Mouse (Mus musculus) limb, embryonic 11.5 days (tissue): Measurements from ENCODE around the gene Vtn. TPM values are rescaled to one million over a fixed set of nuclear protein-coding genes. Genes with fewer than 3 reads are reported as not detected.

Source experiments
- ATAC-seq: fragments of 200-750 bp; cut with Nextera tagmentation; 2 replicates; pipeline ENCODE4 v1.8.0; 2017; ENCODE audit warnings: low read depth; ENCODE audit not compliant: insufficient number of reproducible peaks, low FRiP score, low TSS enrichment
- DNase-seq: peaks from one replicate; pipeline ENCODE4 v3.0.0-alpha.2; 2015; ENCODE audit warnings: low spot score
- H3K27ac ChIP-seq: fragments of 300-500 bp; sonication (generic); replicated peaks from 2 replicates; pipeline ENCODE4 v1.5.1; 2014; ENCODE audit warnings: low read depth, mild to moderate bottlenecking, low read length
- H3K27me3 ChIP-seq: fragments of 300-500 bp; sonication (generic); 2 replicates; pipeline ENCODE4 v1.6.1; 2014; ENCODE audit warnings: mild to moderate bottlenecking, low read length, mixed read lengths; ENCODE audit not compliant: control insufficient read depth, insufficient read depth
- H3K36me3 ChIP-seq: fragments of 300-500 bp; sonication (generic); 2 replicates; pipeline ENCODE4 v1.6.1; 2014; ENCODE audit warnings: mild to moderate bottlenecking, low read length, moderate library complexity, mixed read lengths; ENCODE audit not compliant: control insufficient read depth, insufficient read depth
- H3K4me1 ChIP-seq: fragments of 300-500 bp; sonication (generic); 2 replicates; pipeline ENCODE4 v1.6.1; 2014; ENCODE audit warnings: low read length, mixed read lengths; ENCODE audit not compliant: control insufficient read depth, insufficient read depth
- H3K4me2 ChIP-seq: fragments of 300-500 bp; sonication (generic); 2 replicates; pipeline ENCODE4 v1.6.1; 2014; ENCODE audit warnings: low read depth, mild to moderate bottlenecking, moderate library complexity; ENCODE audit not compliant: severe bottlenecking
- H3K4me3 ChIP-seq: fragments of 300-500 bp; sonication (generic); 2 replicates; pipeline ENCODE4 v1.5.1; 2014; ENCODE audit warnings: low read depth, low read length
- H3K9ac ChIP-seq: fragments of 300-500 bp; sonication (generic); 2 replicates; pipeline ENCODE4 v1.6.1; 2014; ENCODE audit warnings: mild to moderate bottlenecking, low read length
- H3K9me3 ChIP-seq: fragments of 300-500 bp; sonication (generic); 2 replicates; pipeline ENCODE4 v1.6.1; 2016; ENCODE audit warnings: low read length; ENCODE audit not compliant: control insufficient read depth
- WGBS: fragments of 180-500 bp; shearing (Covaris S2); extraction: QIAGEN DNeasy Blood & Tissue Kit; methylation state at CpG from one replicate; pipeline ENCODE4 v1.1.7; 2014; 5-methylcytosine and 5-hydroxymethylcytosine counted together
- polyA plus RNA-seq: library from polyadenylated mRNA; unstranded; fragments of >200 nt; fragmentation: Nextera tagmentation; extraction: Ambion mirVana; gene quantifications from 2 replicates; pipeline ENCODE4 v1.2.1, GENCODE M21; 2014

Vtn gene
- polyA plus RNA-seq, 1 experiment from 2014 or later = 0.41 TPM

DNA sequence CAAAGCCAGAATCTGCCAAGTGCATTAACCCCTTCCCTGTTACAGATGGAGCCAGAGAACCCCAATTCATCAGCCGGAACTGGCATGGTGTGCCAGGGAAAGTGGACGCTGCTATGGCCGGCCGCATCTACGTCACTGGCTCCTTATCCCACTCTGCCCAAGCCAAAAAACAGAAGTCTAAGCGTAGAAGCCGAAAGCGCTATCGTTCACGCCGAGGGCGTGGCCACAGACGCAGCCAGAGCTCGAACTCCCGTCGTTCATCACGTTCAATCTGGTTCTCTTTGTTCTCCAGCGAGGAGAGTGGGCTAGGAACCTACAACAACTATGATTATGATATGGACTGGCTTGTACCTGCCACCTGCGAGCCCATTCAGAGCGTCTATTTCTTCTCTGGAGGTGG, 2.6 kb downstream of the Vtn start:
- H3K36me3 ChIP-seq = peaks cover under 1% of the 10 kb centered on the region; the same call in 1 of the 2 replicates
- H3K27ac ChIP-seq = no peak overlapping the region
- 0 out of 2 replicates have a peak, but pooled peaks cover 4% of the 10 kb centered on the region for H3K4me1 ChIP-seq
- H3K9me3 ChIP-seq = no peaks in the 10 kb centered on the region
- no peak overlapping the region for H3K4me2 ChIP-seq
- DNase-seq (no peak), ATAC-seq (no peak)
- H3K27me3 ChIP-seq = peaks cover 8% of the 10 kb centered on the region
- H3K4me3 ChIP-seq = no peak overlapping the region
- H3K9ac ChIP-seq = no peak overlapping the region
- 78% methylated on average over 20 of the region's 20 CpGs for WGBS

DNA sequence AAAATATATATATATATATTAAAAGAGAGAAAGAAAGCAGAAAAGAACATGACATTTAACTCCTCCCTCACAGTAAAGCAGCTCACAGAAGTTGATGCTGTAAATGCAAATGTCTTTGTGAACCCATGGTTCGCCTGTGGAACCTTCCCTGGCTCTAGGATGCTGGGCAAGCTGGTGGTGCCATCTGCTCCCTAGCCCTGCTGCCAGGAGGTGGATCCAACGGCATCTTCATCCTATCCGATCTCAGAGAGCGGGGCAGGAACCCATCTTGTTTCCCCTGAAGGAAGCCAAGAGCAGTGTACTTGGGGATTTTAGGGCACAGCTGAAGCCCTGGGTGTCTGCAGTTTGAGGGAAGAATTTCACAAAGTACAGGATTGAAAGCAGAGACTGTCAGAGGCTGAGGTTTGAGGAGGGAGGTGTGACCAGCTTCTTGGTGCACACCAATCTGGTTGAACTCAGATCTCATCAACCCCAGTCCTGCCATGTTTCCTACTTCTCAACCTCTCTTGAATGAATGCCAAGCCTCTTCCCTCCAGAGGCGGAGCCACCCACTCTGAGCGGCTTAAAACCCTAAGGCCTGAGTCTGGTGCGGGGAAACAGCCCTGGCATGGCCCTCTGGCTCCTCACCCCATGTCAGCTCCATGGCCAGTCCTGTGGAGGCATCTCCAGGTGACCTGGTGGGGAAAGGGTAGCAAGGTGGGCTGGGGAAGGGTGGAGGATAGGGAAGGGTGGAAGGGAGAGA, 4.2 kb downstream of the Vtn start, which contains the start of gene Sebox:
Gene Sebox, plus strand, starts transcription at position 539 of the 742 bp plus-strand sequence.
- no peak for DNase-seq
- H3K27ac ChIP-seq = no peak within 1 kb of the TSS
- no peaks in the 10 kb centered on the region for H3K4me1 ChIP-seq
- no peak for ATAC-seq
- no peak within 1 kb of the TSS for H3K4me2 ChIP-seq
- no peak within 1 kb of the TSS for H3K4me3 ChIP-seq
- 0 out of 2 replicates have a peak, but pooled peaks cover 3% of the 10 kb centered on the region for H3K27me3 ChIP-seq
- H3K36me3 ChIP-seq = peaks cover 7% of the 10 kb centered on the region; the same call in 1 of the 2 replicates
- no peak within 1 kb of the TSS for H3K9ac ChIP-seq
- 68% methylated on average over 7 of the region's 7 CpGs for WGBS
- no peaks in the 10 kb centered on the region for H3K9me3 ChIP-seq

DNA sequence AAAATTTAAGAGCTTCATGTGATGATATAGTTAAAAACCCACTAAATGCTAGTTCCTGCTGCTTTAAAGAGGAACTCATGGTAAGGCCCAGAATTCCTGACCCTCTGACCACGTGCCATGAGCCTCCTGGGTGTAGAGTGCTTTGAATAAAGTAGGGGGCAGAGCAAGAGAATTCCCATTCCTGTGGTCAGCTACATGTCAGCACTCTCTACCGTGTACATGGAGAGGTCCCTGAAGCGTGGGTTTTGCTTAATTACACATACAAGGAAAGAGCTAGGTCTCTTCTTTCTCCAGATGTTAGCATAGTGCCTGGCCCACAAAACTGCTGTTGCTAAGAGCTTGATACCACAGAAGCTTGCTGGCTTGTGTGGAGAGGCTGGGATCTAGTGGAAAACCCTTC, 6.5 kb downstream of the Vtn start:
- Histone ChIP-seq H3K4me3 (no peak overlapping the region), H3K27ac (no peak overlapping the region), H3K4me2 (no peak overlapping the region), H3K27me3 (no peaks in the 10 kb centered on the region), H3K36me3 (peaks cover 11% of the 10 kb centered on the region), H3K4me1 (no peaks in the 10 kb centered on the region), H3K9me3 (no peaks in the 10 kb centered on the region), H3K9ac (no peak overlapping the region)
- 80% methylated on average over 3 of the region's 3 CpGs for WGBS
- ATAC-seq = no peak
- no peak for DNase-seq

DNA sequence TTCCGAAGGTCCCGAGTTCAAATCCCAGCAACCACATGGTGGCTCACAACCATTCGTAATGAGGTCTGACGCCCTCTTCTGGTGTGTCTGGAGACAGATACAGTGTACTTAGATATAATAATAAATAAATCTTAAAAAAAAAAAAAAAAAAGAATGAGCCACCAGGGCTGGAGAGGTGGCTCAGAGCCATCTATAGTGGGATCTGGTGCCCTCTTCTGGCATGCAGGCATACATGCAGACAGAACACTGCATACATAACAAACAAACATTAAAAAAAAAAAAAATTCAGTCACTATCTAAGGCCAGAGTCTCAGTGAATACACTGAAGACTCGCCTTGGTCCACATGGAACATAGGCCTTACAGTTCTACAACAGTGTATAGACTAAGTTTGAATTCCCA, 10.3 kb downstream of the Vtn start:
- Histone ChIP-seq H3K4me1 (peaks cover 7% of the 10 kb centered on the region), H3K4me3 (no peak overlapping the region), H3K9me3 (no peaks in the 10 kb centered on the region), H3K36me3 (peaks cover 13% of the 10 kb centered on the region), H3K4me2 (no peak overlapping the region), H3K9ac (no peak overlapping the region), H3K27ac (no peak overlapping the region), H3K27me3 (no peaks in the 10 kb centered on the region)
- DNase-seq = no peak
- WGBS = 84% methylated on average over 5 of the region's 5 CpGs
- no peak for ATAC-seq

DNA sequence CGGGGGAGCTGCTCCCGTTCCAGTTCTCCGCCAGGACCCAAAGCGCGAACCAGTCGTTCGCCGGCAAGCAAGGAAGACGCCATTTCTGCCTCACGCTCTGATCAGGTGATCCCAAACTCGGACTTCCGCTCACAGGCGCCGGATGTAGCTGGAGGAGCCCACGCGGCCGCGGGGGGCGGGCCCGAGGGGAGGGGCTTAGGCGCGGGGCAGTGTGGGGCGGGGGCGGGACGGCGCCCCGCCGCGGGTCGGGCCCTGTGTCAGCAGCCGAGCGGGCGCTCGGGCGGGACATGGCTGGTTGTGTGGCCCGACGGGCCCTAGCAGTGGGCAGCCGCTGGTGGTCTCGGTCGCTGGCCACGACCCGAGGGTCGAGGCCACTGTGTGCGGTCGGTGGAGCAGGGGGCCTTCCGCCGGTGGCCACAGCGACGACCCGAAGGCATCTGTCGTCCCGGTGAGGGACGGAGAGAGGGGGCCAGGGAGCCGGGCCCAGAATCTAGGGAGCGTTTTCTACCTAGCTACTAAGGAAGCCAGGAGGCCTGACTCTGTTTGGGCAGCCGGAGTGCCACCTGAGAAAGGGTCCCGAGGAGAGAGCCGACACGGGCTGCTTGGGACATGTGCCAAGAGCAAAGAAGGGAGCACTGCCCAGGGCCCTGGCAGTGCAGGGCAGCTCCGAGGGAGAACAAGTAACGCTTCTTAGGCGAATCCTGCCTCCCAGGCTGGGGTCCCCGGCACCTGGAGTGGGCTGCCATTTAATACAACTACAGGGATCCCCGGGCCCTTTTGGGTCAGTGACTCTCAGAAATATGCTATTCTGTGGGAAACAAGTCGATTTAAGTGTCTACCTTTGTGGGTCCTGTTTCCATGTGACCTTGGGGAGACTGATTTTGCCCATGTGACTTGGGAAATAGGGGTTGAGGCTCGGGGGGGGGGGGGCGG, 13.4 kb downstream of the Vtn start, which contains the start of the genes Tmem199 and Poldip2:
Gene Tmem199, minus strand, starts transcription at position 148 of the 933 bp plus-strand sequence.
Gene Poldip2, plus strand, starts transcription at position 169 of the 933 bp plus-strand sequence.
- H3K9ac ChIP-seq = peak within 1 kb of the TSS; percentile 98
- H3K9me3 ChIP-seq = no peaks in the 10 kb centered on the region
- no peaks in the 10 kb centered on the region for H3K27me3 ChIP-seq
- WGBS = under 1% methylated on average over 67 of the region's 67 CpGs
- peak; percentile 93 for DNase-seq
- ATAC-seq = peak; percentile 94
- H3K4me1 ChIP-seq = peaks cover 7% of the 10 kb centered on the region
- peaks cover 30% of the 10 kb centered on the region for H3K36me3 ChIP-seq
- peak within 1 kb of the TSS; percentile 56 for H3K27ac ChIP-seq
- peak within 1 kb of the TSS; percentile 88 for H3K4me2 ChIP-seq
- H3K4me3 ChIP-seq = peak within 1 kb of the TSS; percentile 94

DNA sequence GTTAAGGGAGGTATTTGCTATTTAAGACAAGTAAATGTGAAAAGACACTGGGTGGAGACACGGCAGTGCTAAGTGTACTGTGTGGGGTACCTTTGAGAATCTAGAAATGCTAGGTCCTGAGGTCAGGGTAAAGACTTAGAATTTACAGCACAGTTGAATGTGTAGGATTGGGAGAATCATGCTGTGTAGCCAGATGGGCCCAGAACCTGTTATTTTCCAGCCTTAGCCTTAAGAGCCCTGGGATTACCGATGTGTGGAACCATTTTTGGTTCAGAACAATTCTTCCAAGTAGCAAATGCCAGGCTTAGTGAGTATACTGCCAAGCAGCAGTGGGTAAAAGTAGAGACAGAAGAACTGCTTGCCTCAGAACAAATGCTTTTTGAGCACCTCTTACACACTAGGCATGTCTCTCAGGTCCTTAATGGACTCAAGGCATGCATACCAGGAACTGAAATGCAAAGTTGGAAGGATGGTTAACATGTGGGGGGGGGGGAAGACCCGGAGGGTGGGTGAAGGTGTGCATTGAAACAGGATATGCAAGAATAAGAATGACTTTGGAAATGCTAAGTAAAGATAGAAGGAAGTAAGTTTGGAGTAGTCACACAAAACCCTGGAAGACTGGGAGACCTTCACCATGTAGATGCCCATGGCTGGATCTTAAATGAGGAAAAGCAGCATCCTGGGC, 14.4 kb downstream of the Vtn start:
- Histone ChIP-seq H3K27me3 (no peaks in the 10 kb centered on the region), H3K4me2 (peak overlapping the region; percentile 88), H3K4me3 (peak overlapping the region; percentile 94; the same call in 1 of the 2 replicates), H3K36me3 (peaks cover 29% of the 10 kb centered on the region), H3K4me1 (peaks cover 7% of the 10 kb centered on the region), H3K9ac (no peak overlapping the region), H3K9me3 (no peaks in the 10 kb centered on the region), H3K27ac (no peak overlapping the region)
- ATAC-seq (no peak), DNase-seq (no peak)
- WGBS = 78% methylated on average over 3 of the region's 3 CpGs

DNA sequence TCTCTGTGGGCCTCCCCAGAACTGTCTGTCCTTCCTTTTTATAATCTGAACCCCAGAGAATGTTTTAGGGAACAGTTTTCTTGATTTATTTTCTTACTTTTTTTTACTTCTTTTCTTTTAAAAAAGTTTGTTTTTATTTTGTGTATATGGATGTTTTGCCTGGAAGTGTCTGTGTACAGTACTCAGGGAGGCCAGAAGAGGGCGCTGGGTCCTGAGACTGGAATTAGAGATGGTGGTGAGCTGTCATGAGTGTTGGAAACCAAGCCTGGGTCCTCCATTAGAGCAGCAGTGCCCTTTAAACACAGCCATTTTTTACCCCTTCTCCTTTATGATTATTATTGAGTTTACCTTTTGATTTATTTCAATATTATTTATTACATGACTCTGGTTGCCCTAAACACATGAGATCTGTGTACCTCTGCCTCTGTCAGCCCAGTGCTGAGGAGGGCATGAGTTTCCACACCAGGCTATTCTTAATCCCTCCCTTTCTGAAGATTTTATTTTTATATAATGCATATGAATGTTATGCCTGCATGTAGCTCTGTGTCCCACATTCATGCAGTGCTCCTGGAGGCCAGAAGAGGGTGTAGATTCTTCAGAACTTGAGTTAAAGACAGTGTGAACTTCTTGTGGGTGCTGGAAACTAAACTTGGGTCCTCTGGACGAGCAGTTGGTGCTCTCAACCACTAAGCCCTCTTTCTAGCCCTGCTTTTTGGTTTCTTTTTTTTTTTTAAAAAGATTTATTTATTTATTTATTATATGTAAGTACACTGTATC, 16.8 kb downstream of the Vtn start:
- Histone ChIP-seq H3K27me3 (no peaks in the 10 kb centered on the region), H3K4me1 (peaks cover 7% of the 10 kb centered on the region), H3K27ac (no peak overlapping the region), H3K4me3 (no peak overlapping the region), H3K36me3 (peaks cover 34% of the 10 kb centered on the region), H3K4me2 (no peak overlapping the region), H3K9ac (no peak overlapping the region), H3K9me3 (no peaks in the 10 kb centered on the region)
- DNase-seq = peak; percentile 40
- no peak for ATAC-seq
- 61% methylated on average over 2 of the region's 2 CpGs for WGBS
